Mouse (Mus musculus): Measurements from ENCODE around the gene Actl6b.

Actl6b gene

GRCm38 (mm10) chr5:137553411-137553837 is at the start of gene Actl6b:
Gene Actl6b, plus strand, starts transcription at chr5:137553517.
- DNase-seq (ENCODE audit: low spot score in 2 of 2): peak; percentile 80 to 85

GRCm38 (mm10) chr5:137504041-137504440 is 49.3 kb upstream of the Actl6b start:
- DNase-seq (ENCODE audit: low spot score in 2 of 2): no peak

- DNase-seq (ENCODE audit: low spot score in 2 of 2): peak; percentile 56 to 65
These were observed 43.3 kb upstream of the Actl6b start for GRCm38 (mm10) chr5:137510014-137510501.

- no peak for DNase-seq (ENCODE audit: low spot score in 2 of 2)
These were observed 42.5 kb upstream of the Actl6b start for GRCm38 (mm10) chr5:137510573-137511390.

GRCm38 (mm10) chr5:137511706-137512105 is 41.6 kb upstream of the Actl6b start:
- DNase-seq (ENCODE audit: low spot score in 2 of 2): no peak

- DNase-seq (ENCODE audit: low spot score in 2 of 2): no peak
These were observed 40.2 kb upstream of the Actl6b start for GRCm38 (mm10) chr5:137512847-137513794.

GRCm38 (mm10) chr5:137513951-137514721 is 39.2 kb upstream of the Actl6b start:
- DNase-seq (ENCODE audit: low spot score in 2 of 2): no peak

- no peak for DNase-seq (ENCODE audit: low spot score in 2 of 2)
These were observed 38.5 kb upstream of the Actl6b start for GRCm38 (mm10) chr5:137514811-137515210.

- no peak for DNase-seq (ENCODE audit: low spot score in 2 of 2)
These were observed 34.9 kb upstream of the Actl6b start, which contains the start of gene Gigyf1 for GRCm38 (mm10) chr5:137518436-137518835. Gene Gigyf1, plus strand, starts transcription at chr5:137518548.

GRCm38 (mm10) chr5:137519691-137520550 is 33.4 kb upstream of the Actl6b start:
- DNase-seq (ENCODE audit: low spot score in 2 of 2): no peak

- DNase-seq (ENCODE audit: low spot score in 2 of 2): no peak
These were observed 31.5 kb upstream of the Actl6b start for GRCm38 (mm10) chr5:137521861-137522260.

GRCm38 (mm10) chr5:137522711-137523110 is 30.6 kb upstream of the Actl6b start:
- no peak for DNase-seq (ENCODE audit: low spot score in 2 of 2)

- DNase-seq (ENCODE audit: low spot score in 2 of 2): no peak
These were observed 29.7 kb upstream of the Actl6b start for GRCm38 (mm10) chr5:137523396-137524250.

GRCm38 (mm10) chr5:137524251-137524515 is 29.1 kb upstream of the Actl6b start:
- DNase-seq (ENCODE audit: low spot score in 2 of 2): no peak

- no peak for DNase-seq (ENCODE audit: low spot score in 2 of 2)
These were observed 28.6 kb upstream of the Actl6b start for GRCm38 (mm10) chr5:137524671-137525070.

GRCm38 (mm10) chr5:137525511-137525910 is 27.8 kb upstream of the Actl6b start:
- no peak for DNase-seq (ENCODE audit: low spot score in 2 of 2)

GRCm38 (mm10) chr5:137526192-137526936 is 27.0 kb upstream of the Actl6b start:
- DNase-seq (ENCODE audit: low spot score in 2 of 2): no peak

GRCm38 (mm10) chr5:137527413-137527812 is 25.9 kb upstream of the Actl6b start:
- DNase-seq (ENCODE audit: low spot score in 2 of 2): no peak

Data from frontal cortex, postnatal 25 days (tissue).